Mouse (Mus musculus): Measurements from ENCODE around the gene Scamp4.

Gene Scamp4

GRCm38 (mm10) chr10:80653156-80653720 is 50.6 kb downstream of the Scamp4 start:
- DNase-seq (ENCODE audit: low spot score in 2 of 2): no peak

- DNase-seq (ENCODE audit: low spot score in 2 of 2): no peak
These were observed 52.2 kb downstream of the Scamp4 start for GRCm38 (mm10) chr10:80654866-80655265.

GRCm38 (mm10) chr10:80655406-80656129 is 52.9 kb downstream of the Scamp4 start:
- no peak for DNase-seq (ENCODE audit: low spot score in 2 of 2)

GRCm38 (mm10) chr10:80656130-80656862 is 53.6 kb downstream of the Scamp4 start:
- DNase-seq (ENCODE audit: low spot score in 2 of 2): peak; percentile 94

- DNase-seq (ENCODE audit: low spot score in 2 of 2): no peak
These were observed 54.4 kb downstream of the Scamp4 start, which contains the start of gene Btbd2 for GRCm38 (mm10) chr10:80656863-80657623. Gene Btbd2 (minus strand): TSS chr10:80657071.

- no peak for DNase-seq (ENCODE audit: low spot score in 2 of 2)
These were observed 55.6 kb downstream of the Scamp4 start for GRCm38 (mm10) chr10:80658194-80658840.

- no peak for DNase-seq (ENCODE audit: low spot score in 2 of 2)
These were observed 56.1 kb downstream of the Scamp4 start for GRCm38 (mm10) chr10:80658841-80659202.

- DNase-seq (ENCODE audit: low spot score in 2 of 2): peak in 1 of 2 experiments; percentile 63
These were observed 56.5 kb downstream of the Scamp4 start for GRCm38 (mm10) chr10:80659213-80659612.

- no peak for DNase-seq (ENCODE audit: low spot score in 2 of 2)
These were observed 58.5 kb downstream of the Scamp4 start for GRCm38 (mm10) chr10:80661149-80661548.

- no peak for DNase-seq (ENCODE audit: low spot score in 2 of 2)
These were observed 61.0 kb downstream of the Scamp4 start for GRCm38 (mm10) chr10:80663485-80664196.

- DNase-seq (ENCODE audit: low spot score in 2 of 2): no peak
These were observed 61.7 kb downstream of the Scamp4 start for GRCm38 (mm10) chr10:80664197-80665015.

GRCm38 (mm10) chr10:80665016-80665380 is 62.3 kb downstream of the Scamp4 start:
- no peak for DNase-seq (ENCODE audit: low spot score in 2 of 2)

All from frontal cortex, postnatal 10 days (tissue).